Mouse (Mus musculus): Measurements from ENCODE around the gene Prtn3. TPM values are rescaled to one million over a fixed set of nuclear protein-coding genes. Genes with fewer than 3 reads are reported as not detected.

Gene Prtn3
- total RNA-seq, 2 experiments from 2014 or later: 1,001 to 3,382 TPM

- ATAC-seq (replicated peaks; ENCODE audit: poor library complexity): no peak
Measured at GRCm38 (mm10) chr10:79925785-79926490, 51.7 kb downstream of the Prtn3 start.

GRCm38 (mm10) chr10:79926491-79927323, 52.4 kb downstream of the Prtn3 start, which contains the start of gene Arid3a:
Gene Arid3a (plus strand): TSS chr10:79927043.
- ATAC-seq (replicated peaks; ENCODE audit: poor library complexity): peak; percentile 73

- peak; percentile 23; the same call in 1 of the 2 replicates for ATAC-seq (replicated peaks; ENCODE audit: poor library complexity)
Measured at GRCm38 (mm10) chr10:79927324-79928029, 53.2 kb downstream of the Prtn3 start.

- peak; percentile 12; the same call in 1 of the 2 replicates for ATAC-seq (replicated peaks; ENCODE audit: poor library complexity)
Measured at GRCm38 (mm10) chr10:79928030-79928694, 53.9 kb downstream of the Prtn3 start.

- no peak for ATAC-seq (replicated peaks; ENCODE audit: poor library complexity)
Measured at GRCm38 (mm10) chr10:79928907-79929701, 54.8 kb downstream of the Prtn3 start.

- no peak for ATAC-seq (replicated peaks; ENCODE audit: poor library complexity)
Measured at GRCm38 (mm10) chr10:79929967-79930825, 55.9 kb downstream of the Prtn3 start.

- no peak for ATAC-seq (replicated peaks; ENCODE audit: poor library complexity)
Measured at GRCm38 (mm10) chr10:79930826-79931186, 56.5 kb downstream of the Prtn3 start.

GRCm38 (mm10) chr10:79931797-79932196, 57.5 kb downstream of the Prtn3 start:
- ATAC-seq (replicated peaks; ENCODE audit: poor library complexity): no peak

GRCm38 (mm10) chr10:79932736-79933135, 58.5 kb downstream of the Prtn3 start:
- ATAC-seq (replicated peaks; ENCODE audit: poor library complexity): no peak

Other genes starting within 250 kb of the Prtn3 start
Only the 30 nearest of the 34 such genes appear.
- not detected in 2 replicates for gene Madcam1, start 209.9 kb upstream of the Prtn3 start, total RNA-seq (2015)
- not detected in 2 replicates for gene Madcam1, start 209.9 kb upstream of the Prtn3 start, total RNA-seq (2017)
- 8.3 and 10.2 TPM in 2 replicates for gene Tpgs1, start 205.1 kb upstream of the Prtn3 start, total RNA-seq (2015)
- gene Tpgs1, start 205.1 kb upstream of the Prtn3 start, total RNA-seq (2017): 8.2 and 10.4 TPM in 2 replicates
- 69.2 and 79.0 TPM in 2 replicates for gene Cdc34, start 192.3 kb upstream of the Prtn3 start, total RNA-seq (2015)
- gene Cdc34, start 192.3 kb upstream of the Prtn3 start, total RNA-seq (2017): 154 and 169 TPM in 2 replicates
- gene Gzmm, start 185.5 kb upstream of the Prtn3 start, total RNA-seq (2015): 0.29 and 0.49 TPM in 2 replicates
- 1.1 and 2.8 TPM in 2 replicates for gene Gzmm, start 185.5 kb upstream of the Prtn3 start, total RNA-seq (2017)
- 441 and 471 TPM in 2 replicates for gene Bsg, start 170.0 kb upstream of the Prtn3 start, total RNA-seq (2015)
- 272 TPM in 2 replicates for gene Bsg, start 170.0 kb upstream of the Prtn3 start, total RNA-seq (2017)
- gene Hcn2, start 157.8 kb upstream of the Prtn3 start, total RNA-seq (2015): not detected in 2 replicates
- gene Hcn2, start 157.8 kb upstream of the Prtn3 start, total RNA-seq (2017): not detected in 2 replicates
- 36.9 and 46.9 TPM in 2 replicates for gene Polrmt, start 127.9 kb upstream of the Prtn3 start, total RNA-seq (2015)
- 10.8 and 14.6 TPM in 2 replicates for gene Polrmt, start 127.9 kb upstream of the Prtn3 start, total RNA-seq (2017)
- not detected in 2 replicates for gene Fgf22, start 119.4 kb upstream of the Prtn3 start, total RNA-seq (2015)
- not detected in 2 replicates for gene Fgf22, start 119.4 kb upstream of the Prtn3 start, total RNA-seq (2017)
- gene Rnf126, start 107.5 kb upstream of the Prtn3 start, total RNA-seq (2015): 55.6 and 63.0 TPM in 2 replicates
- 18.4 and 20.2 TPM in 2 replicates for gene Rnf126, start 107.5 kb upstream of the Prtn3 start, total RNA-seq (2017)
- gene Fstl3, start 97.2 kb upstream of the Prtn3 start, total RNA-seq (2015): 1.6 and 2.7 TPM in 2 replicates
- 1.3 and 3.6 TPM in 2 replicates for gene Fstl3, start 97.2 kb upstream of the Prtn3 start, total RNA-seq (2017)
- 160 and 189 TPM in 2 replicates for gene Prss57, start 83.5 kb upstream of the Prtn3 start, total RNA-seq (2015)
- 95.1 and 100.0 TPM in 2 replicates for gene Prss57, start 83.5 kb upstream of the Prtn3 start, total RNA-seq (2017)
- gene Palm, start 80.9 kb upstream of the Prtn3 start, total RNA-seq (2015): 65.3 and 71.4 TPM in 2 replicates
- 43.4 and 53.4 TPM in 2 replicates for gene Palm, start 80.9 kb upstream of the Prtn3 start, total RNA-seq (2017)
- gene Misp, start 53.5 kb upstream of the Prtn3 start, total RNA-seq (2015): not detected in 2 replicates
- gene Misp, start 53.5 kb upstream of the Prtn3 start, total RNA-seq (2017): 0.58 TPM in 1 of 2 replicates, not detected in the other
- gene Ptbp1, start 20.0 kb upstream of the Prtn3 start, total RNA-seq (2015): 218 and 262 TPM in 2 replicates
- gene Ptbp1, start 20.0 kb upstream of the Prtn3 start, total RNA-seq (2017): 172 and 187 TPM in 2 replicates
- gene Plppr3, start 158 bp downstream of the Prtn3 start, total RNA-seq (2015): 39.0 and 41.2 TPM in 2 replicates
- 93.9 and 96.9 TPM in 2 replicates for gene Plppr3, start 158 bp downstream of the Prtn3 start, total RNA-seq (2017)
- 6,143 and 8,228 TPM in 2 replicates for gene Elane, start 11.8 kb downstream of the Prtn3 start, total RNA-seq (2015)
- gene Elane, start 11.8 kb downstream of the Prtn3 start, total RNA-seq (2017): 2,359 and 2,989 TPM in 2 replicates
- gene Cfd, start 16.4 kb downstream of the Prtn3 start, total RNA-seq (2015): 0.49 and 0.56 TPM in 2 replicates
- gene Cfd, start 16.4 kb downstream of the Prtn3 start, total RNA-seq (2017): 1.2 TPM in 1 of 2 replicates, not detected in the other
- 13.9 and 14.4 TPM in 2 replicates for gene Med16, start 34.4 kb downstream of the Prtn3 start, total RNA-seq (2015)
- 22.1 and 24.8 TPM in 2 replicates for gene Med16, start 34.4 kb downstream of the Prtn3 start, total RNA-seq (2017)
- not detected in 2 replicates for gene Gm26602, start 36.4 kb downstream of the Prtn3 start, total RNA-seq (2015)
- gene Gm26602, start 36.4 kb downstream of the Prtn3 start, total RNA-seq (2017): not detected in 2 replicates
- 0.15 TPM in 2 replicates for gene Kiss1r, start 42.5 kb downstream of the Prtn3 start, total RNA-seq (2015)
- gene Kiss1r, start 42.5 kb downstream of the Prtn3 start, total RNA-seq (2017): 0.25 and 1.3 TPM in 2 replicates
- gene R3hdm4, start 46.7 kb downstream of the Prtn3 start, total RNA-seq (2015): 72.3 and 78.7 TPM in 2 replicates
- 35.1 and 50.7 TPM in 2 replicates for gene R3hdm4, start 46.7 kb downstream of the Prtn3 start, total RNA-seq (2017)
- gene Arid3a, start 52.6 kb downstream of the Prtn3 start, total RNA-seq (2015): 19.9 and 21.6 TPM in 2 replicates
- gene Arid3a, start 52.6 kb downstream of the Prtn3 start, total RNA-seq (2017): 31.0 and 32.2 TPM in 2 replicates
- 36.8 and 57.4 TPM in 2 replicates for gene Wdr18, start 85.7 kb downstream of the Prtn3 start, total RNA-seq (2015)
- gene Wdr18, start 85.7 kb downstream of the Prtn3 start, total RNA-seq (2017): 24.6 and 29.7 TPM in 2 replicates
- not detected in 2 replicates for gene Grin3b, start 96.2 kb downstream of the Prtn3 start, total RNA-seq (2015)
- gene Grin3b, start 96.2 kb downstream of the Prtn3 start, total RNA-seq (2017): not detected in 2 replicates
- gene Tmem259, start 109.9 kb downstream of the Prtn3 start, total RNA-seq (2015): 38.9 and 44.2 TPM in 2 replicates
- 44.6 and 54.8 TPM in 2 replicates for gene Tmem259, start 109.9 kb downstream of the Prtn3 start, total RNA-seq (2017)
- gene Cnn2, start 114.1 kb downstream of the Prtn3 start, total RNA-seq (2015): 50.5 and 52.8 TPM in 2 replicates
- 73.3 and 84.1 TPM in 2 replicates for gene Cnn2, start 114.1 kb downstream of the Prtn3 start, total RNA-seq (2017)
- 15.4 and 15.8 TPM in 2 replicates for gene Abca7, start 122.0 kb downstream of the Prtn3 start, total RNA-seq (2015)
- 17.0 and 17.5 TPM in 2 replicates for gene Abca7, start 122.0 kb downstream of the Prtn3 start, total RNA-seq (2017)
- gene Arhgap45, start 142.2 kb downstream of the Prtn3 start, total RNA-seq (2015): 64.1 and 69.0 TPM in 2 replicates
- gene Arhgap45, start 142.2 kb downstream of the Prtn3 start, total RNA-seq (2017): 112 and 121 TPM in 2 replicates
- gene Polr2e, start 165.3 kb downstream of the Prtn3 start, total RNA-seq (2015): 93.3 and 99.5 TPM in 2 replicates
- 74.3 and 89.9 TPM in 2 replicates for gene Polr2e, start 165.3 kb downstream of the Prtn3 start, total RNA-seq (2017)
- gene Gpx4, start 172.7 kb downstream of the Prtn3 start, total RNA-seq (2015): 253 and 271 TPM in 2 replicates
- 358 and 365 TPM in 2 replicates for gene Gpx4, start 172.7 kb downstream of the Prtn3 start, total RNA-seq (2017)